Mouse (Mus musculus): ENCODE measurements around the gene Dnhd1. TPM values are rescaled to one million over a fixed set of nuclear protein-coding genes. Genes with fewer than 3 reads are reported as not detected.

The Dnhd1 gene
- polyA plus RNA-seq, 2 experiments, result 1.4 to 10.9 TPM

DNA sequence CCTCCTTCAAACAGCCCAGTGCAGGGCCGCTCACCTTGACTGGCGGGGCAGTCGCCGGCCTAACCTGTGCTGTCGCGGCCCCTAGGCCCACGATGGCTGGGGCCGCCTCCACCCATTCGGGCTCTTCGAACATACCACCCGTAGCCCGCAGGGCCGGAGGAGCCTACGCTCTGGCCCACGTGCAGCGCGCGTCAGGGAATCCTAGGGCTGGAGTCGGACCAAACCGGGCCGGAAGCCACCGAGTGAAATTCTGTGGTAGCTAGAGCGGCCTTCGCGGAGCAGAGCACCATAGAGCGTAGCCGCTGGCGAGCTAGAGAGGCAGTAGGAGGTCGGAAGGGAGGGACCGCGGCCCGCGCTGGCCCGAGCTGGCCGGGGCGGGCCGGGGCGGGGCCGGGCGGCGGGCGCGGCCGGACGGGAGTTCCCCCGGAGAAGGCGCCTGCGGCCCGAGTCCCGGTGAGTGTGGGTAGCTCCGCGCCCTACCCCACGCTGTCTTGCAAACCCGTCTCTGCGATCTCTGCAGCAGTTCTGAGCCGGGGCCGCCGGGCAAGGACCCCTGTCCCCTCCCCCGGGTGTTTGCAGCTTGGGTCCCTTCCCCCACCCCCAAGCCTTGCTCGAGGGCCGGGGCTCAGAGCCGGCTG, 85.8 kb downstream of the Dnhd1 start, which contains the start of gene Ilk:
Ilk (plus strand) TSS at position 329 of the 638 bp plus-strand sequence.
- peak; percentile 34; the same call in 1 of the 2 replicates for TF ChIP-seq POLR2A (IDR thresholded peaks at IDR 0.05; ENCODE audit: borderline replicate concordance, extremely low read depth, insufficient read depth, insufficient read length)
- peak within 1 kb of the TSS; percentile 70 for H3K4me2 ChIP-seq (replicated peaks; ENCODE audit: low read depth, low read length, severe bottlenecking)
- H3K4me1 ChIP-seq (ENCODE audit: control insufficient read depth, insufficient read depth, low read length), result peaks cover 25% of the 10 kb centered on the region
- H3K9ac ChIP-seq (ENCODE audit: low read depth, low read length, severe bottlenecking), result peak within 1 kb of the TSS; percentile 89
- H3K9me3 ChIP-seq (ENCODE audit: control insufficient read depth, low read length), result no peaks in the 10 kb centered on the region
- H3K4me3 ChIP-seq (replicated peaks; ENCODE audit: low read length), result peak within 1 kb of the TSS; percentile 86
- peaks cover 51% of the 10 kb centered on the region for H3K36me3 ChIP-seq (ENCODE audit: control insufficient read depth, insufficient read depth, low read length)
- H3K27me3 ChIP-seq (ENCODE audit: control insufficient read depth, insufficient read depth, low read length), result no peaks in the 10 kb centered on the region
- under 1% methylated on average over 32 of the region's 62 CpGs for WGBS
- DNase-seq (ENCODE audit: low spot score) (peak; percentile 92), ATAC-seq (ENCODE audit: low FRiP score, low read depth) (peak; percentile 96)
- peak within 1 kb of the TSS; percentile 85 for H3K27ac ChIP-seq (replicated peaks; ENCODE audit: low read depth, low read length)

DNA sequence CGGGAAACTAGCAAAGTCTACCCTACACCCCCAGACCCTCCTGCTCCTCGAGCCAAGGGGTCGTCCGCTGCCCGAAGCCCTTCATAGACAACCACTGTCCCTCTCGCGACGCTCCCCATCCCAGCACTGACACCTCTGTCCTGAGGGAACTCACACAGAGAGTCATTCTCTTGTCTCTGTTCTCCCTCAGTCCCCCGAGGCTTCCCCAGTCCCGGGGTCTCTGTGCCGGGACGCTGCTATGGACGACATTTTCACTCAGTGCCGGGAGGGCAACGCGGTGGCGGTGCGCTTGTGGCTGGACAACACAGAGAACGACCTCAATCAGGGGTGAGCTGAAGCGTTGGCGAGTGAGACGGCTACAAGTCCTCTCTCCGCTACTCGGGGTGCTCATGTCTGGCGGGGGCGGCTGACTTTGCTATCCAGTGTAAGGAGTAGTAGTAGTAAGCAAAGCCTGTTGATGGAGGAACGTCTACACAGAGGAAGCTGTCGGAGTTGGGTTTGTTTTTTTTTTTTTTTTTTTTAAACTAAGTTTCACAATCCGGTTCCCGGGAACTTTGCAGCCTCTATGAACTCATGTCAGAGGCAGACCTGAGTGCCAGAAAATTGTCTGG, 86.4 kb downstream of the Dnhd1 start, which contains the start of gene Rrp8:
Rrp8 (minus strand) TSS at position 475 of the 611 bp plus-strand sequence.
- Histone ChIP-seq H3K27ac (replicated peaks; ENCODE audit: low read depth, low read length) (peak within 1 kb of the TSS; percentile 85), H3K4me3 (replicated peaks; ENCODE audit: low read length) (peak within 1 kb of the TSS; percentile 86), H3K4me1 (ENCODE audit: control insufficient read depth, insufficient read depth, low read length) (peaks cover 25% of the 10 kb centered on the region), H3K36me3 (ENCODE audit: control insufficient read depth, insufficient read depth, low read length) (peaks cover 51% of the 10 kb centered on the region), H3K27me3 (ENCODE audit: control insufficient read depth, insufficient read depth, low read length) (no peaks in the 10 kb centered on the region), H3K4me2 (replicated peaks; ENCODE audit: low read depth, low read length, severe bottlenecking) (peak within 1 kb of the TSS; percentile 70), H3K9me3 (ENCODE audit: control insufficient read depth, low read length) (no peaks in the 10 kb centered on the region), H3K9ac (ENCODE audit: low read depth, low read length, severe bottlenecking) (peak within 1 kb of the TSS; percentile 89)
- WGBS, result 1% methylated on average over 29 of the region's 30 CpGs
- ATAC-seq (ENCODE audit: low FRiP score, low read depth), result no peak; the same call in 1 of the 2 replicates
- TF ChIP-seq POLR2A (IDR thresholded peaks at IDR 0.05; ENCODE audit: borderline replicate concordance, extremely low read depth, insufficient read depth, insufficient read length), result no peak
- peak; percentile 17 for DNase-seq (ENCODE audit: low spot score)

DNA sequence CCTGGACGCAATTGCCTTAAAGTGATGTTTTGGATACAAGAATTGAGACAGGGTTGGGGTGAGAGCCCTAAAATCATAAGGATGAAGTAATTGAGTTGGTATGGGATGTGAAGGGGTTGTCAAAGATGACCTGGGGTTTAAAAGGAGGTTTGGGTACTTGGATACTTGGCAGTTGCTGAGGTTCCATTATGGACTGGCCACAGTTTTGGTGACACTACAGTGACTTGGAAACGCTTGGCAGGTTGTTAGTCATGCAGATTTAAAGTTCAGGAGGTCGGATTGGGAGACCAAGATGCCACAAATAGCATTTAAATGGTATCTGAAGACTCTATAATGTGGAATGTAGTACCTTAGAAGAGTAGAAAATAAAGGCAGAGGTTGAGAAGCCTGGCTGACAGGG, 87.0 kb downstream of the Dnhd1 start:
- Histone ChIP-seq H3K4me1 (ENCODE audit: control insufficient read depth, insufficient read depth, low read length) (peaks cover 25% of the 10 kb centered on the region), H3K9ac (ENCODE audit: low read depth, low read length, severe bottlenecking) (peak overlapping the region; percentile 89), H3K4me3 (replicated peaks; ENCODE audit: low read length) (peak overlapping the region; percentile 86), H3K27ac (replicated peaks; ENCODE audit: low read depth, low read length) (no peak overlapping the region), H3K36me3 (ENCODE audit: control insufficient read depth, insufficient read depth, low read length) (peaks cover 52% of the 10 kb centered on the region), H3K4me2 (replicated peaks; ENCODE audit: low read depth, low read length, severe bottlenecking) (peak overlapping the region; percentile 66), H3K9me3 (ENCODE audit: control insufficient read depth, low read length) (no peaks in the 10 kb centered on the region), H3K27me3 (ENCODE audit: control insufficient read depth, insufficient read depth, low read length) (no peaks in the 10 kb centered on the region)
- ATAC-seq (ENCODE audit: low FRiP score, low read depth) (no peak), DNase-seq (ENCODE audit: low spot score) (no peak)
- 31% methylated on average over 3 of the region's 3 CpGs for WGBS
- TF ChIP-seq POLR2A (IDR thresholded peaks at IDR 0.05; ENCODE audit: borderline replicate concordance, extremely low read depth, insufficient read depth, insufficient read length), result no peak

DNA sequence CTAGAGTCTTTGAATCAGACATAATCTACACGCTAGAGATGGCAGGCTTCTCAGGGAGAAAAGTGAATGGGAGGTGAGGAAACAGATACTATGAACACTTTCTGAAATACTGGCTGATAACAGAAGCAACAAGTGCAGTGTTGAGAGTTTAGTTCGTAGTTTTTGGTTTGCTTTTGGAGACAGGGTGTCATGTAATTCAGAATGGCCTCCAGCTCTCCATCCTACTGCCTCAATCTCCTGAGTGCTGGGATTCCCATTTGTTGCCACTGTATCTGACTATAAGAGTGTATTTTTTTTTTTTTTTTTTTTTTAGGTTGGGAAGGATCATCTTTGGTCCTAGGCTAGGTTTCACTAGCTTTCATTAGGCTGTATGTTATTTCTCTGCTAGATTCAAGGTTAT, 87.7 kb downstream of the Dnhd1 start:
- ATAC-seq (ENCODE audit: low FRiP score, low read depth) (no peak), DNase-seq (ENCODE audit: low spot score) (no peak)
- H3K9ac ChIP-seq (ENCODE audit: low read depth, low read length, severe bottlenecking), result 0 out of 2 replicates have a peak overlapping the region, but pooled peaks have one; percentile 89
- no peak for TF ChIP-seq POLR2A (IDR thresholded peaks at IDR 0.05; ENCODE audit: borderline replicate concordance, extremely low read depth, insufficient read depth, insufficient read length)
- H3K4me2 ChIP-seq (replicated peaks; ENCODE audit: low read depth, low read length, severe bottlenecking), result peak overlapping the region; percentile 66
- 76% methylated on average over 2 of the region's 2 CpGs for WGBS
- H3K27ac ChIP-seq (replicated peaks; ENCODE audit: low read depth, low read length), result peak overlapping the region; percentile 75
- H3K4me3 ChIP-seq (replicated peaks; ENCODE audit: low read length), result peak overlapping the region; percentile 86
- H3K9me3 ChIP-seq (ENCODE audit: control insufficient read depth, low read length), result no peaks in the 10 kb centered on the region
- no peaks in the 10 kb centered on the region for H3K27me3 ChIP-seq (ENCODE audit: control insufficient read depth, insufficient read depth, low read length)
- peaks cover 50% of the 10 kb centered on the region for H3K36me3 ChIP-seq (ENCODE audit: control insufficient read depth, insufficient read depth, low read length)
- H3K4me1 ChIP-seq (ENCODE audit: control insufficient read depth, insufficient read depth, low read length), result peaks cover 25% of the 10 kb centered on the region

DNA sequence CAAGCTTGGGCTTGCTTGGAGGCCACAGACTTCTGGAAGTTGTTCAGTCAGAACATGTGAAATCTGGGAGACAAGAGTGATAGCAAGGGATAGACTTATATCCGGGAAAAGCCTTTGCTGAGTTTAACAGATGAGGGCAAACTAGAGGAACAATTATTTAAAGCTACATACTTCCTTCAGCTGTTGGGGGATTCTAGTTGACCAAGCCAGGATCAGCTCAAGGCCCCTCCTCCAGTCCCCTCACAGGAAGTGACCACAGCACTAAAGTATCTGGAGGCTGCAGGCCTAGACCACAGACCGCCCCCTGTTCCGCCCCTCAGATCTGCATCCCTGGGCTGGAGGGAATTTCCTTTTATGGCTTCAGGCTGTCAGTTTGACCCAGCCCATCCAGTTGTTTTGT, 88.3 kb downstream of the Dnhd1 start:
- Histone ChIP-seq H3K9me3 (ENCODE audit: control insufficient read depth, low read length) (no peaks in the 10 kb centered on the region), H3K36me3 (ENCODE audit: control insufficient read depth, insufficient read depth, low read length) (peaks cover 43% of the 10 kb centered on the region), H3K4me1 (ENCODE audit: control insufficient read depth, insufficient read depth, low read length) (peaks cover 25% of the 10 kb centered on the region), H3K27me3 (ENCODE audit: control insufficient read depth, insufficient read depth, low read length) (no peaks in the 10 kb centered on the region), H3K27ac (replicated peaks; ENCODE audit: low read depth, low read length) (peak overlapping the region; percentile 75), H3K4me3 (replicated peaks; ENCODE audit: low read length) (0 out of 2 replicates have a peak overlapping the region, but pooled peaks have one; percentile 86), H3K9ac (ENCODE audit: low read depth, low read length, severe bottlenecking) (peak overlapping the region; percentile 29; the same call in 1 of the 2 replicates), H3K4me2 (replicated peaks; ENCODE audit: low read depth, low read length, severe bottlenecking) (peak overlapping the region; percentile 66)
- 16% methylated on average over 3 of the region's 3 CpGs for WGBS
- ATAC-seq (ENCODE audit: low FRiP score, low read depth) (peak; percentile 69), DNase-seq (ENCODE audit: low spot score) (peak; percentile 84)
- TF ChIP-seq POLR2A (IDR thresholded peaks at IDR 0.05; ENCODE audit: borderline replicate concordance, extremely low read depth, insufficient read depth, insufficient read length), result no peak

All from limb, embryonic 14.5 days (tissue).